Mouse (Mus musculus) forebrain, embryonic 10.5 days (tissue): Measurements from ENCODE around the gene Prss53. TPM values are rescaled to one million over a fixed set of nuclear protein-coding genes. Genes with fewer than 3 reads are reported as not detected.
"Not testable (repeated sequence)": the region's sequence is repeated elsewhere in the genome, so short reads cannot be mapped to it uniquely, and the experiment has no call there.

Experiments used
- DNase-seq: peaks from one replicate; pipeline ENCODE4 v3.0.0-alpha.2; 2017; ENCODE audit warnings: low spot score; ENCODE audit errors: extremely low spot score
- H3K27ac ChIP-seq: fragments of 300-500 bp; sonication (generic); 2 replicates; pipeline ENCODE4 v1.5.1; 2016; ENCODE audit warnings: mild to moderate bottlenecking
- H3K27me3 ChIP-seq: fragments of 300-500 bp; sonication (generic); 2 replicates; pipeline ENCODE4 v1.6.1; 2016; ENCODE audit warnings: mild to moderate bottlenecking; ENCODE audit not compliant: poor library complexity, severe bottlenecking
- H3K36me3 ChIP-seq: fragments of 300-500 bp; sonication (generic); replicated peaks from 2 replicates; pipeline ENCODE4 v1.6.1; 2016; ENCODE audit warnings: mild to moderate bottlenecking, moderate library complexity
- H3K4me1 ChIP-seq: fragments of 300-500 bp; sonication (generic); 2 replicates; pipeline ENCODE4 v1.6.1; 2016
- H3K4me3 ChIP-seq: fragments of 300-500 bp; sonication (generic); 2 replicates; pipeline ENCODE4 v1.5.1; 2016; ENCODE audit warnings: mild to moderate bottlenecking, moderate library complexity
- H3K9me3 ChIP-seq: fragments of 300-500 bp; sonication (generic); 2 replicates; pipeline ENCODE4 v1.6.1; 2016; ENCODE audit warnings: mild to moderate bottlenecking, moderate library complexity
- WGBS: fragments of 180-500 bp; shearing (Covaris S2); methylation state at CpG from one replicate; pipeline ENCODE4 v1.1.7; 2016; 5-methylcytosine and 5-hydroxymethylcytosine counted together
- polyA plus RNA-seq: library from polyadenylated mRNA; unstranded; fragments of >200 nt; fragmentation: Nextera tagmentation; extraction: Ambion mirVana; gene quantifications from 2 replicates; pipeline ENCODE4 v1.2.1, GENCODE M21; 2016

Gene Prss53
- polyA plus RNA-seq, 1 experiment from 2014 or later: 0.32 TPM

DNA sequence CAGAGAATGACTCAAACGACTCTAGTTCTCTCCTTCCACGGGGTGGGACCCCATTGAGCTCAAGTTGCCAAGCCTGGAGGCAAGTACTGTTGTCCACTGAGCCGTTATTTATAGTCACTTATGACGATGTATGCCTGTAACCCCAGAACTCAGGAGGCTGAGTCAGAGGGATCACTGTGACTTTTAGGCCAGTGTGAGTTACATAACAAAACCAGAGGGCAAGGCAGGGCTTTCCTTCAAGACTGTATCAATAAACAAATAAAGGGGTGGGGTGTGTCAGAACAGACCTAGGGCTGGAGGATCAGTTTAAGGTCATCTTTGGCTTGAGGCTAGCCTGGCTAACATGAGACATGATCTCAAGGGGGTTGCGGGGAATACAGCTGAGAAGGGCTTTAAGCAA, 39.9 kb downstream of the Prss53 start:
- no peak for DNase-seq
- Histone ChIP-seq H3K4me3 (no peak overlapping the region), H3K27ac (no peak overlapping the region), H3K36me3 (peaks cover 15% of the 10 kb centered on the region), H3K9me3 (no peaks in the 10 kb centered on the region), H3K27me3 (no peaks in the 10 kb centered on the region), H3K4me1 (no peaks in the 10 kb centered on the region)
- WGBS: 81% methylated on average over 5 of the region's 5 CpGs

DNA sequence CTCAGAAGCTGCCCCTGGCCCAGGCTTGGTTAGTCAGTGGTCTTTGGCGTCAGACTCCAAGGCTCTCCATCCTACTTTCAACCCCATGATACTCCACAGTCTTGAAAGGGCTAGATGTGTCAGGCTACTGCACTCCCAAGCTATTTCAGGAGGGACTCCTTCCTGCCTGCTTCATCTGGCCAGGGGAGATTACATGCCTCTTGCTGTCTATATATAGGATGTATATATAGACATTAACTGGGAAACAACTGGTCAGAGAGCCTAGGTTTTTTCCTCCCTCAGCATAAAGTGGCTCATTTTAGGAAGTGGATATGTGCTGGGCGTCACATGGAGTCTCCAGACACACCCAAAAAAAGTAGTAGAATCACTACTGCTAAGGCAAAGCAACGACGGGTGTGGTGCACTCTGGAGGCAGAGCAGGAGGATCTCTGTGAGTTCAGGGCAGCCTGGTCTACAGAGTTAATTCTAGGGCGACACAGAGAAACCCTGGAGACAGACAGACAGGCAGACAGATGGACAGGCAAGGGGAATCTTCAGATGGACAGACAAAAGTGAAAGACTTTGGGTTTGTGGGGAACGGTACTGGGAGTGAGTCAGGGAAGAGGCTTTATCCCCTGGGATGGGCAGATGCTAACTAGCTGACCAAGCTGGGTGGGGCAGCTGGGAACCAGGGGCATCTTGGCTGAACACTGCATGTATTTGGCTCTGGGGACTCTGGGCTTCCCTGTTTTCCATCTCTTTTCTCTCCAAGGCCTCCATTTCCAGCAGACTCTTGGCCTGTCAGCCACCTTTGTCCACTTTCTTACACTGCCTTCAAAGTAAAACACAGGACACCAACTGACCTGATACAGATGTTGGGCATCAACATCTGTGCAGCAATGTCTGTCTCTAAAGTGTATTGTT, 40.5 kb downstream of the Prss53 start:
- DNase-seq: no peak
- H3K4me1 ChIP-seq: no peaks in the 10 kb centered on the region
- 83% methylated on average over 6 of the region's 6 CpGs for WGBS
- no peak overlapping the region for H3K4me3 ChIP-seq
- no peaks in the 10 kb centered on the region for H3K9me3 ChIP-seq
- H3K36me3 ChIP-seq: peaks cover 16% of the 10 kb centered on the region
- H3K27ac ChIP-seq: no peak overlapping the region
- no peaks in the 10 kb centered on the region for H3K27me3 ChIP-seq

DNA sequence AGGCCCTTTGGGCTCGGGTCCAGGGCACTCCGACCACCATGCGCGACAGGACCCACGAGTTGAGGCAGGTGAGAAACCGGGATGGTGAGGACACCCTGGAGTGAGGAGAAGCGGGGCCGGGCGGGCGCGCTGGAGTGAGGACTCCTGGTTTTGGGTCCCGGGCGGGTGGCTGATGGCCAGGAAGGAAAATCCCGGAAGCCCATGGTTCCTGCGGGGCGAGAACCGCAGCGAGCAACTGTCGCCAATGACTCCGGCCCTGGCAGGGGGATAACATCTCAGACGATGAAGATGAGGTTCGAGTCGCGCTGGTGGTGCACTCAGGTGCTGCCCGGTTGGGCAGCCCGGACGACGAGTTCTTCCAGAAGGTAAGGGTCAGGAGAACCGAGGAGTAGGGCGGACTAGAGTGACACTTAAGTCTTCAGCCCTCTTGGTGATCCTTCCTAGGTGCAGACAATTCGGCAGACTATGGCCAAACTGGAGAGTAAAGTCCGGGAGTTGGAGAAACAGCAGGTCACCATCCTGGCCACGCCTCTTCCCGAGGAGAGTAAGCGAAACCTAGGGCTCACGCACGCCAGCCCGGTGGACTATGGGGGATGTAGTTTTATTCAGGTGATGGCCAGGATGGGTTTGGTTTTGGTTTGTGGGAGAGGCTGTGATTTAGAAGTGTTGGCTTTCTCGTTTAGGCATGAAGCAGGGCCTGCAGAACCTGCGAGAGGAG, 48.6 kb downstream of the Prss53 start:
- DNase-seq: peak; percentile 75
- Histone ChIP-seq H3K4me1 (peaks cover 19% of the 10 kb centered on the region), H3K4me3 (peak overlapping the region; percentile 86), H3K9me3 (no peaks in the 10 kb centered on the region), H3K36me3 (peaks cover 25% of the 10 kb centered on the region), H3K27ac (peak overlapping the region; percentile 87), H3K27me3 (0 out of 2 replicates have a peak, but pooled peaks cover 12% of the 10 kb centered on the region)
- under 1% methylated on average over 40 of the region's 40 CpGs for WGBS

DNA sequence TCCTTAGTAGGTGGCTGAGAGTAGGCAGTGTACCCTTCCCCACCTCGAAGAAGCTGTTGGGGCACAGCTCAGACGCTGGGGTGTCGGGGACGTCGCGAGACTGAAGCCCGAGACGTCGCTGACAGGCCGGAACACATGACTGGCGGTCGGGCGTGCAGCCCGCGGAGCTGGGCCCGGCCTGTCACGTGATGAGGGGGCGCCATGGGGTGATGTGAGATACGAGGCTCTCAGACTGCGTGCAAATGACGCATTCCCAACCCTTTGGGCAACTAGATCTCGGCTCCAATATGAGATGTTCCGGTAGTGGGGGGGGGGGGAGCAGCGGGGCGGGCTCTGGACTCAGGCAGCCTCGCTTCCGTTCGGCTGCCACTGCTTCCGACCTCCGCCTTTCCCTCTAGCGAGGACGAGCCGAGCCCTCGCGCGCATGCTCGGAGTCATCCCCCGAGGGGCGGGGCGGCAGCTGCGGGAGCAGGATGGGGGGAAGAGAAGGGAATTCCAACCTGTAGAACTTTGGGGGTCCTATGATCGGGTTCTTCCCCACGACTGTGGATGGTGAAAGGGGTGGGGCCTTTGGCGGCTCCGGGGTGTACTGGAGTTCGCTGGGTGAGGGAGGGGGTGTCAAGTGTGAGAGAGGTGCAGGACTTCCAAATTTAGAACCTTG, 49.3 kb downstream of the Prss53 start:
- Histone ChIP-seq H3K27ac (peak overlapping the region; percentile 87), H3K27me3 (0 out of 2 replicates have a peak, but pooled peaks cover 12% of the 10 kb centered on the region), H3K4me1 (peaks cover 19% of the 10 kb centered on the region), H3K9me3 (no peaks in the 10 kb centered on the region), H3K4me3 (peak overlapping the region; percentile 86), H3K36me3 (peaks cover 20% of the 10 kb centered on the region)
- peak; percentile 89 for DNase-seq
- under 1% methylated on average over 46 of the region's 46 CpGs for WGBS

DNA sequence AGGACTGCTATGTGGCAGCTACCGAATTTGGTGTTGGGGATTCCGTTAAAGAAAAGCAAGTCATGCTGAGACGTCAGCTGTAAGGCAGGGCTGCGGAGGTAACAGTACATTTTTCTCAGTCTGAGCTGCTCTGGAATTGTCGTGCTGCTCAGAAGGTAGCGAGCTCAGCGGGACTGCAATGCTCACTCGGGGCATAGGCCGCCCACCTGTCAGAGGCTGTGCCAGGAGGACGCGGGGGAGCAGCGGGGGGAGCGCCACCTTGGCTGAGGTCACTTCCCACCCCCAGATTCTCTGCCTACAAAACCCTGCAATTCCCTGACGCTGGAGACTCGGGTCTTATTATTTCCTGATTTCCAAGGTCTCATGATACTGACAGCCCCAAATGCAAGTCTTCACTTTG, 49.9 kb downstream of the Prss53 start:
- 0 out of 2 replicates have a peak, but pooled peaks cover 12% of the 10 kb centered on the region for H3K27me3 ChIP-seq
- no peaks in the 10 kb centered on the region for H3K9me3 ChIP-seq
- H3K4me3 ChIP-seq: peak overlapping the region; percentile 86
- H3K36me3 ChIP-seq: peaks cover 14% of the 10 kb centered on the region
- 6% methylated on average over 15 of the region's 15 CpGs for WGBS
- peak; percentile 19 for DNase-seq
- peaks cover 19% of the 10 kb centered on the region for H3K4me1 ChIP-seq
- peak overlapping the region; percentile 87 for H3K27ac ChIP-seq

DNA sequence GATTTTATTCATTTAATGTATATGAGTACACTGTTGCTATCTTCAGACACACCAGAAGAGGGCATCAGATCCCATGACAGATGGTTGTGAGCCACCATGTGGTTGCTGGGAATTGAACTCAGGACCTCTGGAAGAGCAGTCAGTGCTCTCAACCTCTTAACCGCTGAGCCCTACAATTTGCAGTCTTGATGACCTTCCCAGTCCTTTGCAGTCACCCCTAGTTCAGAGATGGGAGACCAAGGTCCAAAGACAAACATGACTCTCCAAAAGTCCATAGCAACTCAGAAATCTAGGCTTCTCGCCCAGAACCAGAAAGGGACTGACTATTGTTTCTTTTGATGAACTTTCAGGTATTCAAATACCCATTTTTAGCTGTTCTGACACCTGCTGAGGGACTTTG, 50.7 kb downstream of the Prss53 start:
- Histone ChIP-seq H3K4me1 (peaks cover 19% of the 10 kb centered on the region), H3K27me3 (0 out of 2 replicates have a peak, but pooled peaks cover 12% of the 10 kb centered on the region), H3K36me3 (peaks cover 13% of the 10 kb centered on the region)
- not testable (repeated sequence) for H3K27ac ChIP-seq, DNase-seq, H3K9me3 ChIP-seq, H3K4me3 ChIP-seq
- 80% methylated on average over 2 of the region's 2 CpGs for WGBS

DNA sequence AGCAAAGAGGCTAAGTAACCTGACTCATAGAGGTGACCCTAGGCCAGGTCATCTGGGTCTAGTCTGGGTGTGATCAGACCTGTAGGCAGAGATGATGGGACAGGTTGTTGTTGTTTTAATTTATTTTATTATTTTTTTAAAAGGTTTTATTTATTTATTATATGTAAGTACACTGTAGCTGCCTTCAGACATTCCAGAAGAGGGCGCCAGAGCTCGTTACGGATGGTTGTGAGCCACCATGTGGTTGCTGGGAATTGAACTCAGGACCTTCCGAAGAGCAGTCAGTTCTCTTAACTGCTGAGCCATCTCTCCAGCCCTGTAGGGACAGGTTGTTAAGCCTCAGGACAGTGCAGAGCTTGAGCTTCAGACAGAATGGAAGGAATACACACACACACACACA, 52.9 kb downstream of the Prss53 start:
- not testable (repeated sequence) for H3K4me3 ChIP-seq, H3K9me3 ChIP-seq, DNase-seq, H3K27ac ChIP-seq, H3K36me3 ChIP-seq
- peaks cover 19% of the 10 kb centered on the region for H3K4me1 ChIP-seq
- 86% methylated on average over 4 of the region's 4 CpGs for WGBS
- 0 out of 2 replicates have a peak, but pooled peaks cover 12% of the 10 kb centered on the region for H3K27me3 ChIP-seq

DNA sequence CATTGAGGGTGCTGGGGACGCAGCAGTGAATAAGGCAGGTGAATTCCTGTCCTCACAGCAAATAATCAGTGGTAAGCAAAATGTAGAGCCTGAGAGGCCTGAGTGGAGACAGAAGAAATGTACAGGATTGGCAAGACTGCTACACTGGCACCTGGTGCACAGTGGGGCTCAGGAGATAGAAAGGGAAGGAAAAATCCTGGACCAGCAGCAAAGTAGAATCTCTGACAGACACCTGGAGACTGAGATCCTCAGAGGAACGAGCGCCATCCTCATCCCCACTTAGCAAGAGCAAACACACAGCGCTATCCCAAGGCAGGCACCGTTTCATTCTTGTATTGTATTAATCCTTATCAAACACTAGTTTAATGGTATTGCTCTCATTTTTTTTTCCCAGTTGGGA, 53.3 kb downstream of the Prss53 start:
- Histone ChIP-seq H3K27ac (no peak overlapping the region), H3K4me3 (no peak overlapping the region), H3K9me3 (no peaks in the 10 kb centered on the region), H3K27me3 (0 out of 2 replicates have a peak, but pooled peaks cover 12% of the 10 kb centered on the region), H3K4me1 (peaks cover 15% of the 10 kb centered on the region), H3K36me3 (no peaks in the 10 kb centered on the region)
- no peak for DNase-seq
- 96% methylated on average over 5 of the region's 5 CpGs for WGBS

Other genes starting within 250 kb of the Prss53 start
- 44.5 and 50.4 TPM in 2 replicates for gene Bcl7c, start 182.0 kb downstream of the Prss53 start, polyA plus RNA-seq
- gene Ctf1, start 178.2 kb downstream of the Prss53 start, polyA plus RNA-seq: 5.9 and 6.0 TPM in 2 replicates
- gene Ctf2, start 158.8 kb downstream of the Prss53 start, polyA plus RNA-seq: 0.33 and 0.39 TPM in 2 replicates
- 7.6 and 8.2 TPM in 2 replicates for gene Fbxl19, start 146.4 kb downstream of the Prss53 start, polyA plus RNA-seq
- 8.4 and 9.8 TPM in 2 replicates for gene Orai3, start 121.2 kb downstream of the Prss53 start, polyA plus RNA-seq
- 16.0 and 17.1 TPM in 2 replicates for gene Setd1a, start 114.3 kb downstream of the Prss53 start, polyA plus RNA-seq
- not detected in 2 replicates for gene Gm49388, start 105.4 kb downstream of the Prss53 start, polyA plus RNA-seq
- 5.4 and 5.8 TPM in 2 replicates for gene Hsd3b7, start 90.4 kb downstream of the Prss53 start, polyA plus RNA-seq
- 23.7 and 24.6 TPM in 2 replicates for gene Stx4a, start 66.7 kb downstream of the Prss53 start, polyA plus RNA-seq
- gene Stx1b, start 66.4 kb downstream of the Prss53 start, polyA plus RNA-seq: 5.5 and 6.1 TPM in 2 replicates
- gene Zfp646, start 14.7 kb downstream of the Prss53 start, polyA plus RNA-seq: 18.6 and 19.5 TPM in 2 replicates
- 39.9 and 41.8 TPM in 2 replicates for gene Zfp668, start 14.1 kb downstream of the Prss53 start, polyA plus RNA-seq
- not detected in 2 replicates for gene Gm21974, start 4.5 kb upstream of the Prss53 start, polyA plus RNA-seq
- gene Vkorc1, start 4.6 kb upstream of the Prss53 start, polyA plus RNA-seq: 32.2 and 41.4 TPM in 2 replicates
- gene Bckdk, start 13.1 kb upstream of the Prss53 start, polyA plus RNA-seq: 130 and 140 TPM in 2 replicates
- gene Kat8, start 21.5 kb upstream of the Prss53 start, polyA plus RNA-seq: 47.4 and 49.0 TPM in 2 replicates
- gene Prss8, start 39.1 kb upstream of the Prss53 start, polyA plus RNA-seq: 5.0 and 5.9 TPM in 2 replicates
- 11.5 and 12.5 TPM in 2 replicates for gene Prss36, start 55.8 kb upstream of the Prss53 start, polyA plus RNA-seq
- 362 and 407 TPM in 2 replicates for gene Fus, start 76.5 kb upstream of the Prss53 start, polyA plus RNA-seq
- gene Pycard, start 102.9 kb upstream of the Prss53 start, polyA plus RNA-seq: 6.3 and 6.6 TPM in 2 replicates
- gene Trim72, start 113.0 kb upstream of the Prss53 start, polyA plus RNA-seq: not detected in 2 replicates
- gene Itgam, start 171.7 kb upstream of the Prss53 start, polyA plus RNA-seq: 0.33 and 0.40 TPM in 2 replicates
- gene Gm49368, start 171.7 kb upstream of the Prss53 start, polyA plus RNA-seq: not detected in 2 replicates
- gene Itgax, start 238.6 kb upstream of the Prss53 start, polyA plus RNA-seq: not detected in 2 replicates